Mouse (Mus musculus) hindbrain, embryonic 11.5 days (tissue): ENCODE data around the gene Slc25a20. TPM values are rescaled to one million over a fixed set of nuclear protein-coding genes. Genes with fewer than 3 reads are reported as not detected.
"Not testable (repeated sequence)": the region's sequence is repeated elsewhere in the genome, so short reads cannot be mapped to it uniquely, and the experiment has no call there.

Experiments used
- ATAC-seq: fragments of 200-750 bp; cut with Nextera tagmentation; 2 replicates; pipeline ENCODE4 v1.8.0; 2017; ENCODE audit warnings: mild to moderate bottlenecking, moderate TSS enrichment, moderate library complexity; ENCODE audit not compliant: low FRiP score
- DNase-seq: peaks from one replicate; pipeline ENCODE4 v3.0.0-alpha.2; 2015; ENCODE audit warnings: low spot score
- H3K27ac ChIP-seq: fragments of 300-500 bp; sonication (generic); 2 replicates; pipeline ENCODE4 v1.5.1; 2014; ENCODE audit warnings: mild to moderate bottlenecking, low read depth, low read length
- H3K27me3 ChIP-seq: fragments of 300-500 bp; sonication (generic); 2 replicates; pipeline ENCODE4 v1.6.1; 2014; ENCODE audit warnings: mild to moderate bottlenecking, low read length, moderate library complexity, mixed read lengths; ENCODE audit not compliant: control insufficient read depth, insufficient read depth
- H3K36me3 ChIP-seq: fragments of 300-500 bp; sonication (generic); 2 replicates; pipeline ENCODE4 v1.6.1; 2014; ENCODE audit warnings: mild to moderate bottlenecking, low read length, moderate library complexity, mixed read lengths; ENCODE audit not compliant: control insufficient read depth, insufficient read depth
- H3K4me1 ChIP-seq: fragments of 300-500 bp; sonication (generic); replicated peaks from 2 replicates; pipeline ENCODE4 v1.6.1; 2014; ENCODE audit warnings: low read length, mixed read lengths; ENCODE audit not compliant: control insufficient read depth, insufficient read depth
- H3K4me2 ChIP-seq: fragments of 300-500 bp; sonication (generic); replicated peaks from 2 replicates; pipeline ENCODE4 v1.6.1; 2014; ENCODE audit warnings: mild to moderate bottlenecking, low read depth, low read length
- H3K4me3 ChIP-seq: fragments of 300-500 bp; sonication (generic); 2 replicates; pipeline ENCODE4 v1.5.1; 2014; ENCODE audit warnings: low read depth, low read length
- H3K9ac ChIP-seq: fragments of 300-500 bp; sonication (generic); 2 replicates; pipeline ENCODE4 v1.6.1; 2014; ENCODE audit warnings: low read depth, low read length
- H3K9me3 ChIP-seq: fragments of 300-500 bp; sonication (generic); 2 replicates; pipeline ENCODE4 v1.6.1; 2016; ENCODE audit warnings: low read length; ENCODE audit not compliant: control insufficient read depth
- WGBS: fragments of 180-500 bp; shearing (Covaris S2); extraction: QIAGEN DNeasy Blood & Tissue Kit; methylation state at CpG from one replicate; pipeline ENCODE4 v1.1.7; 2014; 5-methylcytosine and 5-hydroxymethylcytosine counted together
- polyA plus RNA-seq: library from polyadenylated mRNA; unstranded; fragments of >200 nt; fragmentation: Nextera tagmentation; extraction: Ambion mirVana; gene quantifications from 2 replicates; pipeline ENCODE4 v1.2.1, GENCODE M21; 2014

Gene Slc25a20
- polyA plus RNA-seq, 1 experiment from 2014 or later = 22.8 TPM

DNA sequence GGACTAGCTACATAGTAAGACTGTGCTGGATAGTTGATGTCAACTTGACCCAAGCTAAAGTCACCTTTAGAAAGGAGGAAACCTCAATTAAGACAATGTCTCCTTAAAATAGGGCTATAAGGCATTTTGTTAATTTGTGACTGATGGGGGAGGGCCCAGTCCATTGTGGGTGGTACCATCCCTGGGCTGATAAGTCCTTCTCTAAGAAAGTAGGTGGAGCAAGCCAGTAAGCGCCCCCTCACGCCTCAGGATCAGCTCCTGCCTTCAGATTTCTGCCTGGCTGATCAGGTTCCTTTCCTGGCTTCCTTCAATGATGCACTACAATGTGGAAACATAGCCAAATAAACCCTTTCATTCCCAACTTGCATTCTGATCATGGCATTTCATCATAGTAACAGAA, 26.5 kb upstream of the Slc25a20 start:
- DNase-seq (no peak), ATAC-seq (no peak)
- H3K36me3 ChIP-seq = no peaks in the 10 kb centered on the region
- no peak overlapping the region for H3K4me2 ChIP-seq
- 83% methylated on average over 2 of the region's 2 CpGs for WGBS
- H3K4me1 ChIP-seq = no peaks in the 10 kb centered on the region
- H3K9ac ChIP-seq = no peak overlapping the region
- no peaks in the 10 kb centered on the region for H3K27me3 ChIP-seq
- no peak overlapping the region for H3K27ac ChIP-seq
- H3K4me3 ChIP-seq = no peak overlapping the region
- H3K9me3 ChIP-seq = no peaks in the 10 kb centered on the region

- Histone ChIP-seq H3K27ac (no peak overlapping the region), H3K9me3 (no peaks in the 10 kb centered on the region), H3K36me3 (no peaks in the 10 kb centered on the region), H3K4me1 (no peaks in the 10 kb centered on the region), H3K9ac (no peak overlapping the region), H3K4me2 (no peak overlapping the region), H3K27me3 (no peaks in the 10 kb centered on the region), H3K4me3 (no peak overlapping the region)
- ATAC-seq (no peak), DNase-seq (no peak)
- WGBS = 84% methylated on average over 2 of the region's 2 CpGs
Measured at GRCm38 (mm10) chr9:108639825-108640224, 22.1 kb upstream of the Slc25a20 start.

- H3K4me1 ChIP-seq = no peaks in the 10 kb centered on the region
- DNase-seq = no peak
Measured at GRCm38 (mm10) chr9:108648166-108648565, 13.7 kb upstream of the Slc25a20 start.

DNA sequence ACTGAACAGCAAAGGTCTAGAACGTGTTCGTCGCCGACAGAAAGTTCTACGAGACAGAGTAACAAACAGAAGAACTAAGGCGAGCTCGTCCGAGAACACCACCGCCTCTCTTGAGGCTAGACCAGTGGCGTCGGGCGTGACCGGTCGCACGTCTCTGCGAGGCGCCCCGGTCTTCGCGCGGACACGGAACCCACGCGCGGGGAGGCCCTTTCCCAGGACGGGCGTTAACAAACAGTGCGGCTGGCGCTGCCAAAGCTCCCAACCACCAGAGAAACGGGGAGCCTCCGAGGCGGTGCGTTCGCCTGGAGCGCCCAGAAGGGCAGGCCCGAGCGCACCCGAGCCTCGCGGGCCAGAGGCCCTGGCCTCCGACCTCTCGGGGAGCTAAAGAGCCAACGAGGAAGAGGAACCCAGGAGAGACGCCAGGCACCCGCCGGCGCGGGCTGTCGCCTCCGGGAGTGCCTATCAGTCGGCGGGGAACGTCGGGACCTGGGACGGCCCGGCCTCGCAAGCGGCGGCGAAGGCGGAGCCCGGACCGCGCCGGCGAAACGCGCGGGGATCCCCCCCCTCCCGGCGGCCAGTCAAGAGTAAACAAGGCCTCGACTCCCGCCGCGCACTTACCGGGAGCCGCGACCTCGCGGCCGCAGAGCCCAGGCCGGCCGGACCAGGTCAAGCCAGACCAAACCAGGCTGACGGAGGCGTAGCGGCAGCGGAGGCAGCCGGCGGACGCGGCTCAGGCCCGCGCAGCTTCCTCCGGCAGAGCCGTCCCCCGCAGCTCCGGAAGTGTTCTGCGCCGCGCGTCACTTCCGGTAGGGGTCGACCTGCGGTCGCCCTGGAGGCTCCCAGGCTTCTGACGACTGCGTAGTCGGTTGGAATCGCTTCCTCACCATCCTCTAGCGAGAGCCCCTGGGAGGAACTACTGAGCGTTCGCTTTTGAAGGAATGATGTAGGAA, 13.0 kb upstream of the Slc25a20 start, which contains the start of gene Arih2:
Gene Arih2 (minus strand): TSS at position 776 of the 950 bp plus-strand sequence.
- Histone ChIP-seq H3K27me3 (no peaks in the 10 kb centered on the region), H3K4me2 (peak within 1 kb of the TSS; percentile 77), H3K36me3 (no peaks in the 10 kb centered on the region), H3K27ac (peak within 1 kb of the TSS; percentile 79), H3K9me3 (no peaks in the 10 kb centered on the region), H3K4me3 (peak within 1 kb of the TSS; percentile 97), H3K4me1 (no peaks in the 10 kb centered on the region), H3K9ac (peak within 1 kb of the TSS; percentile 85)
- ATAC-seq = peak; percentile 99
- under 1% methylated on average over 111 of the region's 112 CpGs for WGBS
- DNase-seq = peak; percentile 95

More at GRCm38 (mm10) chr9:108648166-108648565, 13.7 kb upstream of the Slc25a20 start:
- peak overlapping the region; percentile 97 for H3K4me3 ChIP-seq
- H3K27ac ChIP-seq = no peak overlapping the region
- H3K27me3 ChIP-seq = no peaks in the 10 kb centered on the region
- ATAC-seq = no peak
- WGBS = 42% methylated on average over 10 of the region's 10 CpGs
- H3K9ac ChIP-seq = no peak overlapping the region
- H3K4me2 ChIP-seq = peak overlapping the region; percentile 77
- no peaks in the 10 kb centered on the region for H3K36me3 ChIP-seq
- no peaks in the 10 kb centered on the region for H3K9me3 ChIP-seq

- ATAC-seq = peak; percentile 41; the same call in 1 of the 2 replicates
- no peaks in the 10 kb centered on the region for H3K36me3 ChIP-seq
- WGBS = 35% methylated on average over 29 of the region's 29 CpGs
- H3K4me3 ChIP-seq = peak overlapping the region; percentile 97
- H3K27me3 ChIP-seq = no peaks in the 10 kb centered on the region
- peak overlapping the region; percentile 77 for H3K4me2 ChIP-seq
- H3K9me3 ChIP-seq = no peaks in the 10 kb centered on the region
- H3K4me1 ChIP-seq = no peaks in the 10 kb centered on the region
- H3K9ac ChIP-seq = peak overlapping the region; percentile 85
- peak overlapping the region; percentile 79 for H3K27ac ChIP-seq
- DNase-seq = peak; percentile 10
Measured at GRCm38 (mm10) chr9:108649561-108650440, 12.1 kb upstream of the Slc25a20 start.

- H3K4me2 ChIP-seq = no peak overlapping the region
- 86% methylated on average over 10 of the region's 10 CpGs for WGBS
- ATAC-seq (no peak), DNase-seq (no peak)
- H3K4me3 ChIP-seq = no peak overlapping the region
- no peak overlapping the region for H3K27ac ChIP-seq
- no peaks in the 10 kb centered on the region for H3K36me3 ChIP-seq
- no peaks in the 10 kb centered on the region for H3K27me3 ChIP-seq
- no peak overlapping the region for H3K9ac ChIP-seq
- no peaks in the 10 kb centered on the region for H3K4me1 ChIP-seq
- no peaks in the 10 kb centered on the region for H3K9me3 ChIP-seq
Measured at GRCm38 (mm10) chr9:108654566-108655464, 7.1 kb upstream of the Slc25a20 start.

DNA sequence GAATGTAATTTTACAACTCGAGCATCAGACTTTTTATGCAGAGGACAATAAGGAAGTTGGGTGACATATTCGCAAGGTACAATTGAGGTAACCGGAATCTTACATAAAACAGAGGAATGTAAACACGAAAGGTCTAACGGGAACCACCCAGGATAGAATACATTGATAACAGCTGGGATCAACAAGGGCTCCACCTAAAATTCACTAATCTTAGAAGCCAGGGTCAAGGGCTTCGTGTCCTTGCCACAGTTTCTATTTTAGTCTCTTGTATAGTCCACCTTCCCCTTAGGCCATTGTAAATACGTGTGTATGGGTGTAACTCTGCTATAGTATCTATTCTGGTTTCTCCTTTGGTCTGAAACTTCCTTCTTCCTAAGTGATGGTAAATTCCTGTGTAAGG, 6.0 kb upstream of the Slc25a20 start:
- H3K9me3 ChIP-seq, DNase-seq, H3K4me3 ChIP-seq, H3K4me2 ChIP-seq, ATAC-seq, H3K27me3 ChIP-seq, H3K36me3 ChIP-seq, H3K4me1 ChIP-seq, H3K9ac ChIP-seq, H3K27ac ChIP-seq: not testable (repeated sequence)
- WGBS = 90% methylated on average over 7 of the region's 7 CpGs

DNA sequence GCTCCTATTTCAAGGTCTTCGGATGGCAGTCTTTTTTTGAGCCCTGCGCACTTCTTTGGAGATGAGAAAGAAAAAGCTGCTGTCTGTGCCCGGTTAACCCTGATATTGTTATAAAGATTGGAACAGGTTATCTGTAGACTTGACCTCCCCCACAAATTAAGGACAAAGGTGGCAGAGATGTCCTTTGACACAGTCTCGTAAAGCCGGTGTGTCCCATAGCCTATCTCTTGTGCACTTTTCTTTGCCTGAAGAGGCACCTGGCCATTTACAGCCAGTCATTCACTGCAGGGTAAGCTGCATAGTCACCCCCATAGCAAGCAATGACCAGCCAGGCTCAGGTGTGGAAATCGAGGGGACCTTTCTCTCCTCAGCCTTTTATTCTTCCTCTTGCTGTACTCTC, 772 bp downstream of the Slc25a20 start:
- Histone ChIP-seq H3K9ac (peak overlapping the region; percentile 64), H3K4me3 (peak overlapping the region; percentile 61), H3K9me3 (no peaks in the 10 kb centered on the region), H3K4me1 (0 out of 2 replicates have a peak, but pooled peaks cover 2% of the 10 kb centered on the region), H3K36me3 (no peaks in the 10 kb centered on the region), H3K4me2 (peak overlapping the region; percentile 51), H3K27ac (no peak overlapping the region), H3K27me3 (no peaks in the 10 kb centered on the region)
- DNase-seq = no peak
- 52% methylated on average over 6 of the region's 6 CpGs for WGBS
- no peak for ATAC-seq
